21 mouse cellular contexts compared by ENCODE assay signal in genomic region chr10:16922888-16923287, GRCm38 (mm10).
DNase-seq lines count a peak whose midpoint lies in the region; ATAC-seq and TF ChIP-seq lines count a peak whose summit lies in the region.
"Had no signal": no experiment of that assay in that cellular context is flagged by ENCODE, and none has a peak within 500 bp of the region (broad histone marks: within the 10 kb centered on the region; RNA-seq: fewer than 3 reads in every experiment).

No protein-coding gene starts in this region.

- WGBS in intestine, embryonic 14.5 days = 60% methylated on average over 2 of the region's 2 CpGs
- 38% methylated on average over 2 of the region's 2 CpGs for WGBS in intestine, postnatal 0 days
- WGBS in intestine, embryonic 15.5 days = 51% methylated on average over 2 of the region's 2 CpGs
- WGBS in intestine, embryonic 16.5 days = 56% methylated on average over 2 of the region's 2 CpGs

- no peak overlapping the region for H3K4me2 ChIP-seq in intestine, embryonic 14.5 days (ENCODE audit: low read length)
- H3K4me2 ChIP-seq in intestine, postnatal 0 days (replicated peaks; ENCODE audit: low read depth) = no peak overlapping the region
- no peak overlapping the region for H3K4me2 ChIP-seq in intestine, embryonic 15.5 days (replicated peaks)
- H3K4me2 ChIP-seq in intestine, embryonic 16.5 days (ENCODE audit: low read depth, low read length) = no peak overlapping the region

- H3K9ac ChIP-seq in intestine, embryonic 14.5 days (ENCODE audit: low read length) = no peak overlapping the region
- no peak overlapping the region for H3K9ac ChIP-seq in intestine, postnatal 0 days (ENCODE audit: low read depth, low read length)
- no peak overlapping the region for H3K9ac ChIP-seq in intestine, embryonic 15.5 days
- no peak overlapping the region for H3K9ac ChIP-seq in intestine, embryonic 16.5 days (ENCODE audit: low read depth, low read length)

- no peaks in the 10 kb centered on the region for H3K4me1 ChIP-seq in intestine, embryonic 14.5 days (replicated peaks; ENCODE audit: control insufficient read depth, insufficient read depth, low read length)
- no peaks in the 10 kb centered on the region for H3K4me1 ChIP-seq in intestine, postnatal 0 days (replicated peaks; ENCODE audit: control insufficient read depth, insufficient read depth, low read length)
- no peaks in the 10 kb centered on the region for H3K4me1 ChIP-seq in intestine, embryonic 15.5 days (replicated peaks)
- H3K4me1 ChIP-seq in intestine, embryonic 16.5 days (ENCODE audit: control insufficient read depth, insufficient read depth, low read length) = no peaks in the 10 kb centered on the region

- H3K27me3 ChIP-seq in intestine, embryonic 14.5 days (replicated peaks; ENCODE audit: control insufficient read depth, insufficient read depth, low read length) = no peaks in the 10 kb centered on the region
- no peaks in the 10 kb centered on the region for H3K27me3 ChIP-seq in intestine, postnatal 0 days (replicated peaks; ENCODE audit: control insufficient read depth, insufficient read depth, low read length)
- H3K27me3 ChIP-seq in intestine, embryonic 15.5 days (replicated peaks) = no peaks in the 10 kb centered on the region
- H3K27me3 ChIP-seq in intestine, embryonic 16.5 days (replicated peaks; ENCODE audit: control insufficient read depth, insufficient read depth, low read length) = no peaks in the 10 kb centered on the region
- H3K27me3 ChIP-seq: CH12.LX, Patski had no signal

- no peaks in the 10 kb centered on the region for H3K36me3 ChIP-seq in intestine, embryonic 14.5 days (ENCODE audit: control insufficient read depth, insufficient read depth, low read length)
- H3K36me3 ChIP-seq in intestine, postnatal 0 days (ENCODE audit: control insufficient read depth, insufficient read depth) = no peaks in the 10 kb centered on the region
- H3K36me3 ChIP-seq in intestine, embryonic 15.5 days = no peaks in the 10 kb centered on the region
- H3K36me3 ChIP-seq in intestine, embryonic 16.5 days (ENCODE audit: control insufficient read depth, insufficient read depth, low read length) = no peaks in the 10 kb centered on the region
- H3K36me3 ChIP-seq: G1E had no signal

- no peak for TF ChIP-seq CTCF in intestine, postnatal 0 days (IDR thresholded peaks at IDR 0.05; ENCODE audit: low read depth)

- no peak for DNase-seq in intestine, embryonic 14.5 days (ENCODE audit: low spot score)
- no peak for DNase-seq in testis, postnatal 10 days (ENCODE audit: low spot score)
- DNase-seq in gastrocnemius, postnatal 25 days = no peak
- DNase-seq: adrenal gland, adult 2 months; adrenal gland, adult 8-10 months; adrenal gland, postnatal 10 days; adrenal gland, postnatal 14 days; adrenal gland, postnatal 25 days; adrenal gland, postnatal 36 days; B cell, adult 2 months; cerebellum, adult 11 months; cerebellum, adult 11-12 months; cerebellum, adult 18-20 months had no signal

- H3K9me3 ChIP-seq in intestine, embryonic 14.5 days (ENCODE audit: control insufficient read depth, low read length) = no peaks in the 10 kb centered on the region
- no peaks in the 10 kb centered on the region for H3K9me3 ChIP-seq in intestine, postnatal 0 days (ENCODE audit: control insufficient read depth)
- no peaks in the 10 kb centered on the region for H3K9me3 ChIP-seq in intestine, embryonic 15.5 days
- H3K9me3 ChIP-seq in intestine, embryonic 16.5 days (ENCODE audit: control insufficient read depth, low read length) = no peaks in the 10 kb centered on the region
- H3K9me3 ChIP-seq: G1E had no signal

- 0 out of 2 replicates have a peak, but pooled peaks have one; percentile 43 for ATAC-seq in intestine, embryonic 14.5 days (replicated peaks; ENCODE audit: low FRiP score, low TSS enrichment, low read depth)
- ATAC-seq in intestine, postnatal 0 days = no peak
- peak; percentile 85 for ATAC-seq in intestine, embryonic 15.5 days
- ATAC-seq in intestine, embryonic 16.5 days = peak; percentile 92
- ATAC-seq: activated CD4-positive, CD25-positive, alpha-beta regulatory T cell, adult 4 months; CD4-positive, CD25-positive, alpha-beta regulatory T cell, adult 4 months; Patski had no signal

- H3K4me3 ChIP-seq in intestine, embryonic 14.5 days (ENCODE audit: low read depth, low read length) = no peak overlapping the region
- no peak overlapping the region for H3K4me3 ChIP-seq in intestine, postnatal 0 days (ENCODE audit: low read depth, low read length)
- no peak overlapping the region for H3K4me3 ChIP-seq in intestine, embryonic 15.5 days (replicated peaks)
- H3K4me3 ChIP-seq in intestine, embryonic 16.5 days (ENCODE audit: low read length) = no peak overlapping the region

- no peak overlapping the region for H3K27ac ChIP-seq in intestine, embryonic 14.5 days (ENCODE audit: low read depth)
- H3K27ac ChIP-seq in intestine, postnatal 0 days (ENCODE audit: low read depth, low read length) = no peak overlapping the region
- no peak overlapping the region for H3K27ac ChIP-seq in intestine, embryonic 15.5 days
- H3K27ac ChIP-seq in intestine, embryonic 16.5 days (ENCODE audit: low read length) = no peak overlapping the region
